Mouse (Mus musculus): ENCODE results near the gene Tox2.

The Tox2 gene

GRCm38 (mm10) chr2:163254228-163254627 lies 51.3 kb downstream of the Tox2 start:
- no peak for DNase-seq (ENCODE audit: low read depth, low spot score)

GRCm38 (mm10) chr2:163256765-163257164 lies 53.8 kb downstream of the Tox2 start:
- DNase-seq (ENCODE audit: low read depth, low spot score), result no peak

- DNase-seq (ENCODE audit: low read depth, low spot score), result no peak
Measured at GRCm38 (mm10) chr2:163261362-163262054, 58.6 kb downstream of the Tox2 start.

- no peak for DNase-seq (ENCODE audit: low read depth, low spot score)
Measured at GRCm38 (mm10) chr2:163262055-163262420, 59.1 kb downstream of the Tox2 start.

- no peak for DNase-seq (ENCODE audit: low read depth, low spot score)
Measured at GRCm38 (mm10) chr2:163267097-163267496, 64.2 kb downstream of the Tox2 start.

- no peak for DNase-seq (ENCODE audit: low read depth, low spot score)
Measured at GRCm38 (mm10) chr2:163271581-163272492, 68.9 kb downstream of the Tox2 start.

- DNase-seq (ENCODE audit: low read depth, low spot score), result no peak
Measured at GRCm38 (mm10) chr2:163273815-163274214, 70.9 kb downstream of the Tox2 start.

GRCm38 (mm10) chr2:163275986-163276385 lies 73.1 kb downstream of the Tox2 start:
- DNase-seq (ENCODE audit: low read depth, low spot score), result no peak

GRCm38 (mm10) chr2:163277979-163278378 lies 75.1 kb downstream of the Tox2 start:
- no peak for DNase-seq (ENCODE audit: low read depth, low spot score)

- DNase-seq (ENCODE audit: low read depth, low spot score), result no peak
Measured at GRCm38 (mm10) chr2:163280636-163281322, 77.9 kb downstream of the Tox2 start.

GRCm38 (mm10) chr2:163284856-163285255 lies 81.9 kb downstream of the Tox2 start:
- DNase-seq (ENCODE audit: low read depth, low spot score), result no peak

- no peak for DNase-seq (ENCODE audit: low read depth, low spot score)
Measured at GRCm38 (mm10) chr2:163285335-163285734, 82.4 kb downstream of the Tox2 start.

GRCm38 (mm10) chr2:163285762-163286161 lies 82.8 kb downstream of the Tox2 start:
- peak; percentile 61 for DNase-seq (ENCODE audit: low read depth, low spot score)

- peak; percentile 29 for DNase-seq (ENCODE audit: low read depth, low spot score)
Measured at GRCm38 (mm10) chr2:163288881-163289379, 86.0 kb downstream of the Tox2 start.

GRCm38 (mm10) chr2:163296999-163297630 lies 94.2 kb downstream of the Tox2 start:
- no peak for DNase-seq (ENCODE audit: low read depth, low spot score)

- DNase-seq (ENCODE audit: low read depth, low spot score), result no peak
Measured at GRCm38 (mm10) chr2:163300069-163301060, 97.4 kb downstream of the Tox2 start.

- no peak for DNase-seq (ENCODE audit: low read depth, low spot score)
Measured at GRCm38 (mm10) chr2:163301641-163302040, 98.7 kb downstream of the Tox2 start.

GRCm38 (mm10) chr2:163303037-163303436 lies 100.1 kb downstream of the Tox2 start:
- DNase-seq (ENCODE audit: low read depth, low spot score), result no peak

- DNase-seq (ENCODE audit: low read depth, low spot score), result no peak
Measured at GRCm38 (mm10) chr2:163309376-163309775, 106.5 kb downstream of the Tox2 start.

- DNase-seq (ENCODE audit: low read depth, low spot score), result no peak
Measured at GRCm38 (mm10) chr2:163310163-163310688, 107.3 kb downstream of the Tox2 start.
